Mouse (Mus musculus) hindbrain, embryonic 11.5 days (tissue): ENCODE results near the gene Khk. TPM values are rescaled to one million over a fixed set of nuclear protein-coding genes. Genes with fewer than 3 reads are reported as not detected.

Experiments used
- ATAC-seq: fragments of 200-750 bp; cut with Nextera tagmentation; 2 replicates; pipeline ENCODE4 v1.8.0; 2017; ENCODE audit warnings: mild to moderate bottlenecking, moderate TSS enrichment, moderate library complexity; ENCODE audit not compliant: low FRiP score
- DNase-seq: peaks from one replicate; pipeline ENCODE4 v3.0.0-alpha.2; 2015; ENCODE audit warnings: low spot score
- H3K27ac ChIP-seq: fragments of 300-500 bp; sonication (generic); 2 replicates; pipeline ENCODE4 v1.5.1; 2014; ENCODE audit warnings: mild to moderate bottlenecking, low read depth, low read length
- H3K27me3 ChIP-seq: fragments of 300-500 bp; sonication (generic); 2 replicates; pipeline ENCODE4 v1.6.1; 2014; ENCODE audit warnings: mild to moderate bottlenecking, low read length, moderate library complexity, mixed read lengths; ENCODE audit not compliant: control insufficient read depth, insufficient read depth
- H3K36me3 ChIP-seq: fragments of 300-500 bp; sonication (generic); 2 replicates; pipeline ENCODE4 v1.6.1; 2014; ENCODE audit warnings: mild to moderate bottlenecking, low read length, moderate library complexity, mixed read lengths; ENCODE audit not compliant: control insufficient read depth, insufficient read depth
- H3K4me1 ChIP-seq: fragments of 300-500 bp; sonication (generic); replicated peaks from 2 replicates; pipeline ENCODE4 v1.6.1; 2014; ENCODE audit warnings: low read length, mixed read lengths; ENCODE audit not compliant: control insufficient read depth, insufficient read depth
- H3K4me2 ChIP-seq: fragments of 300-500 bp; sonication (generic); replicated peaks from 2 replicates; pipeline ENCODE4 v1.6.1; 2014; ENCODE audit warnings: mild to moderate bottlenecking, low read depth, low read length
- H3K4me3 ChIP-seq: fragments of 300-500 bp; sonication (generic); 2 replicates; pipeline ENCODE4 v1.5.1; 2014; ENCODE audit warnings: low read depth, low read length
- H3K9ac ChIP-seq: fragments of 300-500 bp; sonication (generic); 2 replicates; pipeline ENCODE4 v1.6.1; 2014; ENCODE audit warnings: low read depth, low read length
- H3K9me3 ChIP-seq: fragments of 300-500 bp; sonication (generic); 2 replicates; pipeline ENCODE4 v1.6.1; 2016; ENCODE audit warnings: low read length; ENCODE audit not compliant: control insufficient read depth
- WGBS: fragments of 180-500 bp; shearing (Covaris S2); extraction: QIAGEN DNeasy Blood & Tissue Kit; methylation state at CpG from one replicate; pipeline ENCODE4 v1.1.7; 2014; 5-methylcytosine and 5-hydroxymethylcytosine counted together
- polyA plus RNA-seq: library from polyadenylated mRNA; unstranded; fragments of >200 nt; fragmentation: Nextera tagmentation; extraction: Ambion mirVana; gene quantifications from 2 replicates; pipeline ENCODE4 v1.2.1, GENCODE M21; 2014

The Khk gene
- polyA plus RNA-seq, 1 experiment from 2014 or later: 7.8 TPM

- peak overlapping the region; percentile 95 for H3K27ac ChIP-seq
- peak; percentile 67 for ATAC-seq
- peak overlapping the region; percentile 68 for H3K9ac ChIP-seq
- H3K4me3 ChIP-seq: peak overlapping the region; percentile 63
- H3K4me2 ChIP-seq: peak overlapping the region; percentile 90
- DNase-seq: peak; percentile 78
- under 1% methylated on average over 19 of the region's 19 CpGs for WGBS
- H3K36me3 ChIP-seq: no peaks in the 10 kb centered on the region
- no peaks in the 10 kb centered on the region; the same call in none of the 2 replicates for H3K4me1 ChIP-seq
- H3K27me3 ChIP-seq: no peaks in the 10 kb centered on the region
- no peaks in the 10 kb centered on the region for H3K9me3 ChIP-seq
Observed at GRCm38 (mm10) chr5:30887331-30887761, 33.9 kb upstream of the Khk start.

- Histone ChIP-seq H3K4me3 (peak overlapping the region; percentile 63), H3K4me2 (peak overlapping the region; percentile 90), H3K36me3 (no peaks in the 10 kb centered on the region), H3K9ac (peak overlapping the region; percentile 68), H3K27me3 (no peaks in the 10 kb centered on the region), H3K9me3 (no peaks in the 10 kb centered on the region), H3K4me1 (no peaks in the 10 kb centered on the region; the same call in none of the 2 replicates), H3K27ac (peak overlapping the region; percentile 95)
- peak; percentile 96 for DNase-seq
- peak; percentile 89 for ATAC-seq
- WGBS: under 1% methylated on average over 28 of the region's 28 CpGs
Observed at GRCm38 (mm10) chr5:30887858-30888336, 33.3 kb upstream of the Khk start.

GRCm38 (mm10) chr5:30888337-30889087 is 32.7 kb upstream of the Khk start, which contains the start of gene Agbl5:
Gene Agbl5 (plus strand): TSS chr5:30888694.
- Histone ChIP-seq H3K4me1 (no peaks in the 10 kb centered on the region; the same call in none of the 2 replicates), H3K36me3 (no peaks in the 10 kb centered on the region), H3K9me3 (no peaks in the 10 kb centered on the region), H3K27me3 (no peaks in the 10 kb centered on the region), H3K4me3 (peak within 1 kb of the TSS; percentile 63), H3K9ac (peak within 1 kb of the TSS; percentile 74), H3K27ac (peak within 1 kb of the TSS; percentile 95), H3K4me2 (peak within 1 kb of the TSS; percentile 90)
- ATAC-seq: peak; percentile 95
- under 1% methylated on average over 37 of the region's 42 CpGs for WGBS
- DNase-seq: peak; percentile 95

GRCm38 (mm10) chr5:30889088-30889754 is 32.0 kb upstream of the Khk start:
- 1% methylated on average over 30 of the region's 42 CpGs for WGBS

GRCm38 (mm10) chr5:30890375-30890774 is 30.9 kb upstream of the Khk start:
- DNase-seq: no peak
- Histone ChIP-seq H3K9me3 (no peaks in the 10 kb centered on the region), H3K36me3 (no peaks in the 10 kb centered on the region; the same call in 1 of the 2 replicates), H3K4me2 (peak overlapping the region; percentile 90; the same call in 1 of the 2 replicates), H3K9ac (no peak overlapping the region; the same call in 1 of the 2 replicates), H3K27me3 (no peaks in the 10 kb centered on the region), H3K27ac (no peak overlapping the region), H3K4me1 (no peaks in the 10 kb centered on the region; the same call in none of the 2 replicates), H3K4me3 (peak overlapping the region; percentile 63; the same call in 1 of the 2 replicates)
- WGBS: 92% methylated on average over 7 of the region's 7 CpGs
- no peak for ATAC-seq

More at GRCm38 (mm10) chr5:30889088-30889754, 32.0 kb upstream of the Khk start:
- Histone ChIP-seq H3K36me3 (no peaks in the 10 kb centered on the region), H3K27ac (peak overlapping the region; percentile 95), H3K9ac (peak overlapping the region; percentile 74), H3K4me3 (peak overlapping the region; percentile 63), H3K4me1 (no peaks in the 10 kb centered on the region; the same call in none of the 2 replicates), H3K9me3 (no peaks in the 10 kb centered on the region), H3K4me2 (peak overlapping the region; percentile 90), H3K27me3 (no peaks in the 10 kb centered on the region)
- DNase-seq (no peak), ATAC-seq (peak; percentile 29)

GRCm38 (mm10) chr5:30901860-30902259 is 19.4 kb upstream of the Khk start:
- Histone ChIP-seq H3K27ac (no peak overlapping the region), H3K4me1 (no peaks in the 10 kb centered on the region), H3K4me2 (no peak overlapping the region), H3K9ac (no peak overlapping the region), H3K36me3 (0 out of 2 replicates have a peak, but pooled peaks cover 4% of the 10 kb centered on the region), H3K4me3 (no peak overlapping the region), H3K9me3 (no peaks in the 10 kb centered on the region), H3K27me3 (no peaks in the 10 kb centered on the region)
- 97% methylated on average over 5 of the region's 5 CpGs for WGBS
- no peak for ATAC-seq
- no peak for DNase-seq

- DNase-seq (peak; percentile 96), ATAC-seq (peak; percentile 95)
- Histone ChIP-seq H3K4me1 (peaks cover 6% of the 10 kb centered on the region; the same call in 1 of the 2 replicates), H3K9ac (peak within 1 kb of the TSS; percentile 79), H3K9me3 (no peaks in the 10 kb centered on the region), H3K4me2 (peak within 1 kb of the TSS; percentile 91), H3K4me3 (peak within 1 kb of the TSS; percentile 67), H3K36me3 (0 out of 2 replicates have a peak, but pooled peaks cover 4% of the 10 kb centered on the region), H3K27me3 (no peaks in the 10 kb centered on the region), H3K27ac (peak within 1 kb of the TSS; percentile 87)
- under 1% methylated on average over 55 of the region's 58 CpGs for WGBS
Observed at GRCm38 (mm10) chr5:30907413-30908059, 13.7 kb upstream of the Khk start, which contains the start of gene Ost4. Gene Ost4 (minus strand): TSS chr5:30907788.
